Mouse (Mus musculus) forebrain, embryonic 10.5 days (tissue): Measurements from ENCODE around the gene Tacc2. TPM values are rescaled to one million over a fixed set of nuclear protein-coding genes. Genes with fewer than 3 reads are reported as not detected.

ENCODE experiments used
- DNase-seq: peaks from one replicate; pipeline ENCODE4 v3.0.0-alpha.2; 2017; ENCODE audit warnings: low spot score; ENCODE audit errors: extremely low spot score
- H3K27ac ChIP-seq: fragments of 300-500 bp; sonication (generic); 2 replicates; pipeline ENCODE4 v1.5.1; 2016; ENCODE audit warnings: mild to moderate bottlenecking
- H3K27me3 ChIP-seq: fragments of 300-500 bp; sonication (generic); 2 replicates; pipeline ENCODE4 v1.6.1; 2016; ENCODE audit warnings: mild to moderate bottlenecking; ENCODE audit not compliant: poor library complexity, severe bottlenecking
- H3K36me3 ChIP-seq: fragments of 300-500 bp; sonication (generic); replicated peaks from 2 replicates; pipeline ENCODE4 v1.6.1; 2016; ENCODE audit warnings: mild to moderate bottlenecking, moderate library complexity
- H3K4me1 ChIP-seq: fragments of 300-500 bp; sonication (generic); 2 replicates; pipeline ENCODE4 v1.6.1; 2016
- H3K4me3 ChIP-seq: fragments of 300-500 bp; sonication (generic); 2 replicates; pipeline ENCODE4 v1.5.1; 2016; ENCODE audit warnings: mild to moderate bottlenecking, moderate library complexity
- H3K9me3 ChIP-seq: fragments of 300-500 bp; sonication (generic); 2 replicates; pipeline ENCODE4 v1.6.1; 2016; ENCODE audit warnings: mild to moderate bottlenecking, moderate library complexity
- WGBS: fragments of 180-500 bp; shearing (Covaris S2); methylation state at CpG from one replicate; pipeline ENCODE4 v1.1.7; 2016; 5-methylcytosine and 5-hydroxymethylcytosine counted together
- polyA plus RNA-seq: library from polyadenylated mRNA; unstranded; fragments of >200 nt; fragmentation: Nextera tagmentation; extraction: Ambion mirVana; gene quantifications from 2 replicates; pipeline ENCODE4 v1.2.1, GENCODE M21; 2016

The Tacc2 gene
- polyA plus RNA-seq, 1 experiment from 2014 or later, result 40.3 TPM

DNA sequence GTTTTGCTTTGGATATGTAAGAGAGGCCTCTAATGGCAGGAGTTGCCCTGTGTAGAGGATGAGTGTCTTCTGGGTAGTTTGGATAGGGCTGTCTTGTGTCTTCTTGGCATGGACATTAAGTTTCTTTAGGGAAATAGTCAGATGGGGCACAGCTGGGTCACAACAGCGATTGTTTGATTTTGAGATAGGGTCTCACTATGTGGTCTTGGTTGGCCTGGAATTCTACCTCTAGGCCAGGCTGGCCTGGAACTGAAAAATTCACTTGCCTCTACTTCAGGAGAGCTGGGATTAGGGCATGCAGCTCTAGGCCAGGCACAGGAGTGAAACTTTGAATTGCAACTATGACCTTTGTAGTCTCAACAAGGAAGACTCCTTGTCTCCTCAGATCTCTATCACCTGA lies 25.6 kb downstream of the Tacc2 start:
- no peaks in the 10 kb centered on the region for H3K9me3 ChIP-seq
- no peak for DNase-seq
- 0 out of 2 replicates have a peak, but pooled peaks cover 4% of the 10 kb centered on the region for H3K4me1 ChIP-seq
- H3K27ac ChIP-seq, result no peak overlapping the region
- H3K4me3 ChIP-seq, result no peak overlapping the region
- WGBS, result 80% methylated on average over 1 of the region's 1 CpGs
- peaks cover 28% of the 10 kb centered on the region for H3K27me3 ChIP-seq
- H3K36me3 ChIP-seq, result no peaks in the 10 kb centered on the region

DNA sequence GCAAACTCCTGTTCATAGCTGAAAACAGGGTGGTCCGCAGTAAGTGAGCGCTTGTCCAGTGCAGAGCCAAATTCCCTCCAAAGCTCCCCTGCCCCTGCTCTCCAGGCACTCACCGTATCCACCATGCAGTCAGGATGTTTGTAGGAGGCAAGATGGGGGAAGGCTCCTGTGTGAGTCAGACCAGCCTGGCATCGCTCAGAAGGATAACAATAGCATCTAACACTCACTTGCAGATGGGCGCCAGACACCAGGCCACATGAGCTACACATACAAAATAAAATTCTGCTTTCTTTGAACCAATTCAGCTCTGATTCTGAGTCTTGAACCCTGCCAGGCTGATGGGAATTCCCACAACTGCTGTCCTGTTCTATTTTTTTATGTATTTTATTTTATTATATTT lies 26.3 kb downstream of the Tacc2 start:
- Histone ChIP-seq H3K4me1 (0 out of 2 replicates have a peak, but pooled peaks cover 4% of the 10 kb centered on the region), H3K36me3 (no peaks in the 10 kb centered on the region), H3K27ac (no peak overlapping the region), H3K27me3 (peaks cover 21% of the 10 kb centered on the region), H3K4me3 (no peak overlapping the region), H3K9me3 (no peaks in the 10 kb centered on the region)
- WGBS, result 96% methylated on average over 5 of the region's 5 CpGs
- no peak for DNase-seq

DNA sequence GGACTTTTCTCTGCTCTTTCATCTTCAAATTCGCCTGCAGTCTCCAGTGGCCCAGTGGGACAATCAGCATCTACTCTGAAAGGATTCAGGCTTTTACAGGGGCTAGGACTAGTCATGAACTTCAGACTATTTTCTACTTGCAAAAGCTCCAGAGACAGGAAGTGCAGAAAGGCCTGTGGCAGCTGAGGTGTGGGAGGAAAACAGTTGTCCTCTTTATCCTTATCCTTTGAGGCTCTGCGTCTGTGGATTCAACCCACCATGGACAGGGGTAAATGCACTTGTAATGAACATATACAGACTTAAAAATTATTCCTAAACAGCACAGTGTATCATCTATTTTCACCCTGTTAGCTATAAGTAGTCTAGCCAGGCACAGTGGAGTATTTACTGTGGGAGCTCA lies 27.2 kb downstream of the Tacc2 start:
- H3K36me3 ChIP-seq, result no peaks in the 10 kb centered on the region
- H3K27ac ChIP-seq, result no peak overlapping the region
- no peak for DNase-seq
- no peak overlapping the region for H3K4me3 ChIP-seq
- H3K27me3 ChIP-seq, result peaks cover 12% of the 10 kb centered on the region
- H3K4me1 ChIP-seq, result 0 out of 2 replicates have a peak, but pooled peaks cover 4% of the 10 kb centered on the region
- H3K9me3 ChIP-seq, result no peaks in the 10 kb centered on the region
- WGBS, result 86% methylated on average over 2 of the region's 2 CpGs

GRCm38 (mm10) chr7:130605111-130605510 lies 27.9 kb downstream of the Tacc2 start:
- no peaks in the 10 kb centered on the region for H3K36me3 ChIP-seq
- H3K27ac ChIP-seq, result no peak overlapping the region
- no peak for DNase-seq
- H3K27me3 ChIP-seq, result peaks cover 9% of the 10 kb centered on the region
- H3K4me3 ChIP-seq, result no peak overlapping the region
- 0 out of 2 replicates have a peak, but pooled peaks cover 4% of the 10 kb centered on the region for H3K4me1 ChIP-seq
- H3K9me3 ChIP-seq, result no peaks in the 10 kb centered on the region
- WGBS, result 26% methylated on average over 6 of the region's 6 CpGs

DNA sequence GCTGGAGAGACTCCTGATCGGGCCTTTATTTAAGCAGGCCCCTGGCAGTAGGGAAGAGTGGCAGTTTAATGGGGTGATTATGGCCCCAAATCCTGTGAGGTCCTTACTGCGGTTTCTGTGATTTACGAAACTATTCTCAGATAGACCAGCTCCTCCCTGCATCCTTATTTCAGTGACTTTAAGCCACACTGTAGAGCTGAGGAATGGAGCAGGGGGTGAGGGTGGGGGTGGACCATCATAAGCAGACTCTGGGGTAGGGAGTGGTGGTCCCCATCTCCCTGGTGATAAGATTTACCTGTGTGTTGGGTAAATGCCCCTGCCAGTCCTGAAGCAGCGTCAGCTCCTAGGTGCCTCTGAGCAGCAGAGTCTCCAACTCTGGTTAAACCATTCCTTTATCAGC lies 29.7 kb downstream of the Tacc2 start:
- Histone ChIP-seq H3K27ac (no peak overlapping the region), H3K4me1 (0 out of 2 replicates have a peak, but pooled peaks cover 4% of the 10 kb centered on the region), H3K27me3 (peaks cover 3% of the 10 kb centered on the region; the same call in 1 of the 2 replicates), H3K36me3 (no peaks in the 10 kb centered on the region), H3K4me3 (no peak overlapping the region), H3K9me3 (no peaks in the 10 kb centered on the region)
- no peak for DNase-seq
- 86% methylated on average over 4 of the region's 4 CpGs for WGBS

DNA sequence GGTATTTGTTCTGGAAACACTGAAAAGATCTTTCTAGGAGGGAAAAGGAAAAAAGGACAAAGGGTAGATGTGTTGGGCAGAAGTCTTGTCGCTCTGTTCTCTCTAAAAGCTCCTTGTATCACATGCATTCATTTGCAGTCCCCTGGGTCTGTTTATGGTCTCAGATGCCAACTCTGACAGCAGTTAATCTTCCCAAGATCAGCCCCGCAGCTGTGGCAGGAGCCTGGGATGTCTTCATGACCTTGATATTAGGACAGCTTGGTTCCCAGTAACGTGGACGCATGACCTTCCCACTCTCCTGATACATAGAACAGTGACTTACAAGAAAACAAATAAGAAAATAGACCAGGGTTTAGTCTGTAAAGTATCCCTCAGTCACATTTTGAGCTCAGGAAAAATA lies 36.7 kb downstream of the Tacc2 start:
- no peak overlapping the region for H3K27ac ChIP-seq

DNA sequence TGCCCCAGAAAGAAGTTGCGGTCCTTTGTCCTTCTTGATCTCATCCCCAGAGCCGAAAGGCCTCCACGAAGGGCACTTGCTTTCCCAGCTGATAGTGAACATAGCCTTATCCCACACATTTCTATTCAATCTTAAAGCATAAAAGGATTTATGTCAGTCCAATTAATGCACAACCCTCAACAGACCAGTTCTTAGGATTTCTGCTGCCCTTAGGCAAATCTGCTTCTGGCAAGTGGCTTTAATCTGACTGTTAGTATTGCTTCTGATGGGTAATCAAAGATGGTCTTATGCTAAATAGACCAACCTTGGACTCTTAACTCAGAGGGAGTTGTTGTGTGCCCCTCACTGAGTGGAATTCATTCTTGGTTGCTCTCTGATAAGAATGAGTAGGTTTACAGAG lies 40.4 kb downstream of the Tacc2 start:
- H3K27me3 ChIP-seq, result peaks cover 8% of the 10 kb centered on the region; the same call in 1 of the 2 replicates

More for the DNA sequence above, 36.7 kb downstream of the Tacc2 start:
- Histone ChIP-seq H3K4me1 (no peaks in the 10 kb centered on the region), H3K27me3 (no peaks in the 10 kb centered on the region), H3K36me3 (no peaks in the 10 kb centered on the region), H3K4me3 (no peak overlapping the region), H3K9me3 (no peaks in the 10 kb centered on the region)
- WGBS, result 85% methylated on average over 4 of the region's 4 CpGs
- no peak for DNase-seq

DNA sequence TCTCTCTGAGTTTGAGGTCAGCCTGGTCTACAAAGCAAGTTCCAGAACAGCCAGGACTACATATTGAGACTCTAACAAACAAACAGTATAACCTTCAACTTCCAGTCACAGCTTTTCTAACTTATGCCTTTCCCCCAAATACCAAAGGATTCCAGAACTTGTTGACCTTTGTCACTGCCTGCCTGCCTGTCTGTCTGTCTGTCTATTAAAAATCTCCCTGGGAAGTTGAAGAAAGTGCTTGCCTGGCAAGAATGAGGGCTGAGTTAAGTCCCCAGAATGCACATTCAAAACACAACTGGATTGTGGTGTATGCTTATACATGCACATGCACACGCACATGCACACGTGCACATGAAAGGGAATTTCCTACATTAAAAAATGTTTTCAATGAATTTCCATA lies 43.8 kb downstream of the Tacc2 start:
- H3K4me1 ChIP-seq, result no peaks in the 10 kb centered on the region
- WGBS, result 98% methylated on average over 2 of the region's 2 CpGs
- H3K4me3 ChIP-seq, result no peak overlapping the region
- no peak overlapping the region for H3K27ac ChIP-seq
- H3K9me3 ChIP-seq, result no peaks in the 10 kb centered on the region
- no peaks in the 10 kb centered on the region for H3K36me3 ChIP-seq
- no peak for DNase-seq
- H3K27me3 ChIP-seq, result peaks cover 14% of the 10 kb centered on the region; the same call in 1 of the 2 replicates

More for the DNA sequence above, 40.4 kb downstream of the Tacc2 start:
- Histone ChIP-seq H3K4me3 (no peak overlapping the region), H3K27ac (no peak overlapping the region), H3K36me3 (no peaks in the 10 kb centered on the region), H3K4me1 (no peaks in the 10 kb centered on the region), H3K9me3 (no peaks in the 10 kb centered on the region)
- 90% methylated on average over 3 of the region's 3 CpGs for WGBS
- DNase-seq, result no peak

GRCm38 (mm10) chr7:130621953-130622352 lies 44.7 kb downstream of the Tacc2 start:
- H3K4me3 ChIP-seq, result no peak overlapping the region
- H3K4me1 ChIP-seq, result no peaks in the 10 kb centered on the region
- H3K27me3 ChIP-seq, result peaks cover 14% of the 10 kb centered on the region; the same call in 1 of the 2 replicates
- H3K36me3 ChIP-seq, result no peaks in the 10 kb centered on the region
- H3K9me3 ChIP-seq, result no peaks in the 10 kb centered on the region
- 68% methylated on average over 3 of the region's 3 CpGs for WGBS
- no peak for DNase-seq
- H3K27ac ChIP-seq, result no peak overlapping the region

- H3K36me3 ChIP-seq, result no peaks in the 10 kb centered on the region
- peaks cover 14% of the 10 kb centered on the region; the same call in 1 of the 2 replicates for H3K27me3 ChIP-seq
- no peaks in the 10 kb centered on the region for H3K4me1 ChIP-seq
- no peaks in the 10 kb centered on the region for H3K9me3 ChIP-seq
- H3K4me3 ChIP-seq, result no peak overlapping the region
- DNase-seq, result no peak
- 89% methylated on average over 4 of the region's 4 CpGs for WGBS
- no peak overlapping the region for H3K27ac ChIP-seq
Measured at GRCm38 (mm10) chr7:130622359-130622758, 45.1 kb downstream of the Tacc2 start.

DNA sequence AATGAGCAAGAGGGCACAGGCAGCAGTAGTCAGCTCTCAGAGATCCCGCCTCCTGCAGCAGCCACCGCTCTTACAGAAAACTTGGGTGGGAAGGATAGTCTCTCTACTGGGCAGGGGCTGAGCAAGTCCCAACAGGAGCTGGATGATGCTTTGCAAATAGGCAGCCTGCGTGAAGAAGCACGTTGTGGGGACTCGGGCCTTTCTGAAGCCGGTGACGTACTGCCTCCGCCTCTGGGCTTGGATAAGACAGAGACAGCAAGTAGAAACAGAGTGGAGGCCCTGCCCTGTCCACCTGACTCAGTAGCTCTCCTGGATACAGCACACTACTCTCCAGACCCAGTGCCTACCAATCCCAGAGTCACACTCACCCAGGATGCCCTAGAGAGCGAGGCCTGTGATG lies 47.1 kb downstream of the Tacc2 start:
- DNase-seq, result no peak
- Histone ChIP-seq H3K9me3 (no peaks in the 10 kb centered on the region), H3K36me3 (no peaks in the 10 kb centered on the region), H3K4me1 (no peaks in the 10 kb centered on the region), H3K27ac (no peak overlapping the region), H3K4me3 (no peak overlapping the region), H3K27me3 (peaks cover 14% of the 10 kb centered on the region; the same call in 1 of the 2 replicates)
- WGBS, result 85% methylated on average over 9 of the region's 9 CpGs

DNA sequence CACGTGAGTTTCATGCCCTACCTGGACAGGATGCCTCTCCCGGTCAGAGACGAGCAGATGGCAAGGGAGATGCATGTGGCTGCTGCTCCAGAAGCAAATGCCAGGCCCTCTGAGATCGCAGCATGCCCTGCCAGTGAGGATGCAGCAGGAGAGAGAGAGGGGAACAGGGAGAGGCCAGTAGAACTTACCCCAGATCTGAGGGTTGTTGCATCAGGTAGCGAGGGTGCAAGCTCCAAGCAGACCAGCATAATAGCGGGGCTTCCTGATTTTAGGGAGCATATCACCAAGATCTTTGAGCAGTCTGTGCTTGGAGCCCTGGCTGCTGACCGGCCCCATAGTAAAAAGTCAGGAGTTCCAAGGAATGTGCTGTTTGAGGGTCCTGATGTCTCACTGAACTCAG lies 48.1 kb downstream of the Tacc2 start:
- 84% methylated on average over 7 of the region's 7 CpGs for WGBS

DNA sequence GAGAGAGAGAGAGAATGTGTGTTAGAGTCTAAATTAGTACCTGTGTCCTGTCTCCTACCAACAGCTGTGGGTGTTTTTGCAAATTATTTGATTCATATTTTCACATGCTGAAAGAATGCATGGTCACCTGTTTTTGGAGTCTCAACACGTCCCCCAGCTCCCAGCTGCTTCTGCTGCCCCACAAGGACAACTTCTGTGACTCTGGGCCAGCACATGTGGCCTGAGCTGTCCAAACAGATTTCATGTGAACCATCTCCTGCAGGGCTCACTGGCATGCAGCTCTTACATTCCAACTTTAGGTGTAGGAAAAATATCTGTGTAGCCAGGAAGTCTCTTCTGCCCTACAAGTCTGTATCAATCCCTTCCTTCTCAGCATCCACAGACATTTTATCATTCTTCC lies 51.4 kb downstream of the Tacc2 start:
- H3K4me1 ChIP-seq, result peaks cover 10% of the 10 kb centered on the region
- no peak for DNase-seq
- WGBS, result 59% methylated on average over 1 of the region's 1 CpGs
- no peak overlapping the region for H3K27ac ChIP-seq
- no peak overlapping the region for H3K4me3 ChIP-seq
- no peaks in the 10 kb centered on the region for H3K9me3 ChIP-seq
- no peaks in the 10 kb centered on the region for H3K36me3 ChIP-seq
- H3K27me3 ChIP-seq, result peaks cover 5% of the 10 kb centered on the region; the same call in 1 of the 2 replicates

More for the DNA sequence above, 48.1 kb downstream of the Tacc2 start:
- Histone ChIP-seq H3K27me3 (peaks cover 14% of the 10 kb centered on the region; the same call in 1 of the 2 replicates), H3K36me3 (no peaks in the 10 kb centered on the region), H3K4me3 (no peak overlapping the region), H3K27ac (no peak overlapping the region), H3K9me3 (no peaks in the 10 kb centered on the region), H3K4me1 (no peaks in the 10 kb centered on the region)
- no peak for DNase-seq

DNA sequence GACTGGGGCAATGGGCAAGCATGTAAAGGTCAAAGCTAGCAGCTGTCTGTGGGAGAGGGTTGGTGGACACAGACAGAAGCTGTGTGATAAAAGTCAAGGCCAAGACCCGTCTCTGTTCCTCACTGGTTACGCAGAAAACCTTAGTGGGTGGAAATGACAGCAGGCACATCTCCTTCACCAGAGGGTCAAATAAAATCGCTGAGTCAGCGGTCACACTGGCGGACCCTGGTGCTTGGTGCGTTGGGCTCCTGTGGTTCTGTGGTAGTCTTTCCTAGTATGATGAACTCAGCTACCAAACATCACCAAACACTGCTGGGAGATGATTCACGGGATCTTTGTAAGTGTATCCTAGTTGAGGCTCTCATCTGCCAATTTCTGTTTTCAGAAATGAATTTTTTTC lies 52.8 kb downstream of the Tacc2 start:
- Histone ChIP-seq H3K36me3 (no peaks in the 10 kb centered on the region), H3K27me3 (0 out of 2 replicates have a peak, but pooled peaks cover 3% of the 10 kb centered on the region), H3K4me1 (peaks cover 16% of the 10 kb centered on the region), H3K27ac (no peak overlapping the region), H3K4me3 (no peak overlapping the region), H3K9me3 (no peaks in the 10 kb centered on the region)
- 88% methylated on average over 7 of the region's 7 CpGs for WGBS
- DNase-seq, result no peak
